Mouse (Mus musculus) kidney, postnatal 4 days (tissue): ENCODE data around the gene Camk2g.

ENCODE experiments used
- DNase-seq, 2 experiments: peaks; one replicate each; pipeline ENCODE4 v3.0.0; 2021; ENCODE audit warnings: mixed read lengths in 2 of 2

Gene Camk2g

GRCm38 (mm10) chr14:20784708-20785107 lies 9.2 kb downstream of the Camk2g start:
- DNase-seq, result peak in 1 of 2 experiments; percentile 43

GRCm38 (mm10) chr14:20783526-20783925 lies 10.4 kb downstream of the Camk2g start:
- DNase-seq, result no peak

- DNase-seq, result no peak
These were observed 11.0 kb downstream of the Camk2g start for GRCm38 (mm10) chr14:20782860-20783259.

GRCm38 (mm10) chr14:20780217-20780616 lies 13.7 kb downstream of the Camk2g start:
- DNase-seq, result no peak

- DNase-seq, result no peak
These were observed 15.4 kb downstream of the Camk2g start for GRCm38 (mm10) chr14:20778496-20778895.

- peak in 1 of 2 experiments; percentile 41 for DNase-seq
These were observed 18.2 kb downstream of the Camk2g start for GRCm38 (mm10) chr14:20775661-20776060.

GRCm38 (mm10) chr14:20773410-20773809 lies 20.5 kb downstream of the Camk2g start:
- DNase-seq, result peak in 1 of 2 experiments; percentile 48

- DNase-seq, result no peak
These were observed 21.1 kb downstream of the Camk2g start for GRCm38 (mm10) chr14:20772808-20773207.

GRCm38 (mm10) chr14:20771941-20772340 lies 21.9 kb downstream of the Camk2g start:
- no peak for DNase-seq

- DNase-seq, result peak in 1 of 2 experiments; percentile 29
These were observed 25.3 kb downstream of the Camk2g start for GRCm38 (mm10) chr14:20768581-20768980.

- no peak for DNase-seq
These were observed 26.0 kb downstream of the Camk2g start for GRCm38 (mm10) chr14:20767936-20768335.

- DNase-seq, result peak; percentile 94
These were observed 28.1 kb downstream of the Camk2g start for GRCm38 (mm10) chr14:20765642-20766258.

- DNase-seq, result no peak
These were observed 28.9 kb downstream of the Camk2g start for GRCm38 (mm10) chr14:20764942-20765341.

- DNase-seq, result no peak
These were observed 35.0 kb downstream of the Camk2g start for GRCm38 (mm10) chr14:20758768-20759435.

- DNase-seq, result no peak
These were observed 36.4 kb downstream of the Camk2g start for GRCm38 (mm10) chr14:20757370-20757907.

GRCm38 (mm10) chr14:20753792-20754191 lies 40.1 kb downstream of the Camk2g start:
- no peak for DNase-seq

- DNase-seq, result no peak
These were observed 43.4 kb downstream of the Camk2g start for GRCm38 (mm10) chr14:20750503-20750902.

- no peak for DNase-seq
These were observed 44.3 kb downstream of the Camk2g start for GRCm38 (mm10) chr14:20749494-20750051.

GRCm38 (mm10) chr14:20748388-20748787 lies 45.5 kb downstream of the Camk2g start:
- DNase-seq, result no peak

GRCm38 (mm10) chr14:20746935-20747334 lies 47.0 kb downstream of the Camk2g start:
- no peak for DNase-seq

- DNase-seq, result peak in 1 of 2 experiments; percentile 51
These were observed 50.3 kb downstream of the Camk2g start for GRCm38 (mm10) chr14:20743614-20744013.

- DNase-seq, result no peak
These were observed 52.6 kb downstream of the Camk2g start for GRCm38 (mm10) chr14:20741301-20741700.

GRCm38 (mm10) chr14:20738511-20738910 lies 55.4 kb downstream of the Camk2g start:
- no peak for DNase-seq

GRCm38 (mm10) chr14:20737306-20737705 lies 56.6 kb downstream of the Camk2g start:
- peak; percentile 80 to 85 for DNase-seq
